Mouse (Mus musculus) embryonic facial prominence, embryonic 11.5 days (tissue): ENCODE results near the gene Crebbp. TPM values are rescaled to one million over a fixed set of nuclear protein-coding genes. Genes with fewer than 3 reads are reported as not detected.
"Not testable (repeated sequence)": the region's sequence is repeated elsewhere in the genome, so short reads cannot be mapped to it uniquely, and the experiment has no call there.

Experiments used
- ATAC-seq: fragments of 200-750 bp; cut with Nextera tagmentation; replicated peaks from 2 replicates; pipeline ENCODE4 v1.8.0; 2017; ENCODE audit warnings: low read depth; ENCODE audit not compliant: insufficient number of reproducible peaks, low FRiP score, low TSS enrichment
- DNase-seq: peaks from one replicate; pipeline ENCODE4 v3.0.0-alpha.2; 2015; ENCODE audit warnings: low spot score
- H3K27ac ChIP-seq: fragments of 300-500 bp; sonication (generic); replicated peaks from 2 replicates; pipeline ENCODE4 v1.5.1; 2014; ENCODE audit warnings: mild to moderate bottlenecking, low read depth, low read length, control low read depth
- H3K27me3 ChIP-seq: fragments of 300-500 bp; sonication (generic); 2 replicates; pipeline ENCODE4 v1.6.1; 2014; ENCODE audit warnings: mild to moderate bottlenecking, low read length, moderate library complexity, mixed read lengths; ENCODE audit not compliant: control insufficient read depth, insufficient read depth
- H3K36me3 ChIP-seq: fragments of 300-500 bp; sonication (generic); replicated peaks from 2 replicates; pipeline ENCODE4 v1.6.1; 2014; ENCODE audit warnings: low read depth, mild to moderate bottlenecking, low read length, moderate library complexity, mixed read lengths; ENCODE audit not compliant: control insufficient read depth, insufficient read depth
- H3K4me1 ChIP-seq: fragments of 300-500 bp; sonication (generic); 2 replicates; pipeline ENCODE4 v1.6.1; 2014; ENCODE audit warnings: low read length, mixed read lengths; ENCODE audit not compliant: control insufficient read depth, insufficient read depth
- H3K4me2 ChIP-seq: fragments of 300-500 bp; sonication (generic); 2 replicates; pipeline ENCODE4 v1.6.1; 2014; ENCODE audit warnings: low read depth, mild to moderate bottlenecking, control low read depth, low read length, moderate library complexity
- H3K4me3 ChIP-seq: fragments of 300-500 bp; sonication (generic); 2 replicates; pipeline ENCODE4 v1.5.1; 2014; ENCODE audit warnings: low read depth, low read length, control low read depth
- H3K9ac ChIP-seq: fragments of 300-500 bp; sonication (generic); replicated peaks from 2 replicates; pipeline ENCODE4 v1.6.1; 2014; ENCODE audit warnings: mild to moderate bottlenecking, control low read depth, low read length
- H3K9me3 ChIP-seq: fragments of 300-500 bp; sonication (generic); replicated peaks from 2 replicates; pipeline ENCODE4 v1.6.1; 2016; ENCODE audit warnings: mild to moderate bottlenecking, low read length, inconsistent platforms, mixed read lengths; ENCODE audit not compliant: control insufficient read depth
- WGBS: fragments of 180-500 bp; shearing (Covaris S2); extraction: QIAGEN DNeasy Blood & Tissue Kit; methylation state at CpG from one replicate; pipeline ENCODE4 v1.1.7; 2014; 5-methylcytosine and 5-hydroxymethylcytosine counted together
- polyA plus RNA-seq: library from polyadenylated mRNA; unstranded; fragments of >200 nt; fragmentation: Nextera tagmentation; extraction: Ambion mirVana; gene quantifications from 2 replicates; pipeline ENCODE4 v1.2.1, GENCODE M21; 2014

The Crebbp gene
- 32.1 and 32.4 TPM in 2 replicates for polyA plus RNA-seq

DNA sequence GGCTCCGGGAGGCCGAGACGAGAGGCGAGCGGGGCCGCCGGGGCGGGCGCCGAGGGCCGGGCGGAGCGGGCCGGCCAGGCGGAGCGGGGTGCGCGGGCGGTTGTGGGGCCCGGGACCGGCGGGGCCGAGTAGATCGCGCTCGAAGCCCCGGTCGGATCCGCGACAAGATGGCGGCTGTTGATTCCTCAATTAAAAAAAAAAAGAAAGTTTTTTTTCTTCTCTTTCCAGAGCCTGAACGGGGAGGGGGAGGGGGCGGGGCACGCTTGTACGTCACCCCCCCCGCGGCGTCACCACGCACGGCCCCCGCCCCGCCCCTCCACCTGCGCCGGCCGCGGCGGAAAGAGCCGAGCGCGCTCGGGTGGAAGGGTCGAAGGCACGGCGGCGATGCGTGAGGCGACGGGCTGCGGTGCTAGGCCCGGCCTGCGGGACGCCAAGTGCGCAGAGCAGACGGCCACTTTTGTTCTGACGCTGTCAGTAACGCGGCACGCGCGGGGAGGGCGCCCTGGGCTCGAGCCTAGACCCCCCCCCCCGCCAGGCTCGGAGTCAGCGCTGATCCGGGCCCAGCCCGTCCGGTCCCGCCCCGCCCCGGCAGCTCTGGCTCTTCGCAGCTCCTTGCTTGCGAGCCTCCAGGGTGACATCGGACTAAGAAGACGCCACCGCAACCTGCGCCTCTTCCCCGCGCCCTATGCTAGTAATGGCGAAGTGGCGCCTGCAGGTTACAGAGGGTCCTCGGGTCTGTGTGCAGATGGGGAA lies at the start of gene Crebbp:
Crebbp (minus strand) TSS at position 199 of the 753 bp plus-strand sequence.
- Histone ChIP-seq H3K9ac (peak within 1 kb of the TSS; percentile 97), H3K27me3 (peaks cover 2% of the 10 kb centered on the region; the same call in 1 of the 2 replicates), H3K36me3 (no peaks in the 10 kb centered on the region), H3K9me3 (no peaks in the 10 kb centered on the region), H3K4me2 (peak within 1 kb of the TSS; percentile 89), H3K4me1 (no peaks in the 10 kb centered on the region), H3K27ac (peak within 1 kb of the TSS; percentile 96), H3K4me3 (peak within 1 kb of the TSS; percentile 86)
- ATAC-seq, result peak; percentile 87
- DNase-seq, result peak; percentile 96
- WGBS, result under 1% methylated on average over 52 of the region's 92 CpGs

GRCm38 (mm10) chr16:4263486-4263885 lies 49.7 kb upstream of the Crebbp start:
- Histone ChIP-seq H3K9me3 (no peaks in the 10 kb centered on the region), H3K36me3 (no peaks in the 10 kb centered on the region), H3K4me2 (no peak overlapping the region), H3K27ac (no peak overlapping the region), H3K4me1 (no peaks in the 10 kb centered on the region), H3K9ac (no peak overlapping the region), H3K4me3 (no peak overlapping the region), H3K27me3 (no peaks in the 10 kb centered on the region)
- 86% methylated on average over 3 of the region's 3 CpGs for WGBS
- no peak for ATAC-seq
- DNase-seq, result no peak

DNA sequence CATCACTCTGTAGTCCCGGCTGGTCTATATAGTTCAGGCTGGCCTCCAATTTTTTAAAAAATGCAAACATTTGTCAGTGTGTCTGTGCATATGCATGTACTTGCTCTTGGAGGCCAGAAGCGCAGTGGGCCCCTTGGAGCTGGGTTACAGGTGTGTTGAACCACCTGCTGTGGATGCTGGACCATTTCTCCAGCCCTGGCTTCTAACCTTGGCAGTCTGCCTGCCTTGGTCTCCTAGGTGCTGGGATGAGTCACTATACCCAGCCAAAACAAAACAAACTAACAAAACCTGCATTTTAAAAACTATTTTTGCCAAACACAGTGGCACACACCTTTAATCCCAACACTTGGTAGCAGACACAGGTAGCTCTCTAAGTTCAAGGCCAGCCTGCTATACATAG lies 43.7 kb upstream of the Crebbp start:
- WGBS, result 89% methylated on average over 2 of the region's 2 CpGs
- no peaks in the 10 kb centered on the region for H3K9me3 ChIP-seq
- H3K4me1 ChIP-seq, result no peaks in the 10 kb centered on the region
- DNase-seq (no peak), ATAC-seq (no peak)
- no peak overlapping the region for H3K4me3 ChIP-seq
- H3K36me3 ChIP-seq, result no peaks in the 10 kb centered on the region
- H3K27me3 ChIP-seq, result no peaks in the 10 kb centered on the region
- no peak overlapping the region for H3K27ac ChIP-seq
- H3K9ac ChIP-seq, result no peak overlapping the region
- H3K4me2 ChIP-seq, result no peak overlapping the region

DNA sequence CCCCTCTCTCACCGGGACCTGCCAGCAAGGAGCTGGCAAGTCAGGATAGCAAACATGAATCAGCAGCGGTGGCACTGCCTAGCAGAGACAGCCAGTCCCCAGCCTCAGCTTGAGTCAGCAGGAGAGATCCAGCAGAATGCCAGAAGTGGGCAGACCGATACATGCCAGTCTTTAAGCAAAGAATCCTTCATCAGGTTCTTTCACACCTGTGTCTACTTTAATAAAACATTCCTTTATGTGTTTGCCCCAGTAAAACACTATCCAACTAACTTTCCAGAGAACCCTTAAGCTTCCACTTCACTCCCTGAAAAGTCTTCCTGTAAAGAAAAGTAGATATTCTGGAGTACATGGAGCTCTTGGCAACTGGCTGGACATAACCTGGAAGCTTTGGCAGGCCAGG lies 35.0 kb upstream of the Crebbp start:
- Histone ChIP-seq H3K4me1 (no peaks in the 10 kb centered on the region), H3K9ac (no peak overlapping the region), H3K4me2 (no peak overlapping the region), H3K27me3 (no peaks in the 10 kb centered on the region), H3K4me3 (no peak overlapping the region), H3K27ac (no peak overlapping the region), H3K9me3 (no peaks in the 10 kb centered on the region), H3K36me3 (no peaks in the 10 kb centered on the region)
- 82% methylated on average over 3 of the region's 3 CpGs for WGBS
- DNase-seq (no peak), ATAC-seq (no peak)

- WGBS, result 95% methylated on average over 1 of the region's 1 CpGs
- H3K36me3 ChIP-seq, H3K27ac ChIP-seq, H3K9me3 ChIP-seq, ATAC-seq, DNase-seq, H3K4me1 ChIP-seq, H3K4me3 ChIP-seq, H3K9ac ChIP-seq, H3K4me2 ChIP-seq, H3K27me3 ChIP-seq: not testable (repeated sequence)
Measured at GRCm38 (mm10) chr16:4245241-4245640, 31.4 kb upstream of the Crebbp start.

- DNase-seq (no peak), ATAC-seq (no peak)
- Histone ChIP-seq H3K27ac (no peak overlapping the region), H3K4me3 (no peak overlapping the region), H3K9ac (no peak overlapping the region), H3K36me3 (no peaks in the 10 kb centered on the region), H3K4me2 (no peak overlapping the region), H3K27me3 (no peaks in the 10 kb centered on the region), H3K9me3 (no peaks in the 10 kb centered on the region), H3K4me1 (no peaks in the 10 kb centered on the region)
- 89% methylated on average over 4 of the region's 4 CpGs for WGBS
Measured at GRCm38 (mm10) chr16:4236131-4236530, 22.3 kb upstream of the Crebbp start.

DNA sequence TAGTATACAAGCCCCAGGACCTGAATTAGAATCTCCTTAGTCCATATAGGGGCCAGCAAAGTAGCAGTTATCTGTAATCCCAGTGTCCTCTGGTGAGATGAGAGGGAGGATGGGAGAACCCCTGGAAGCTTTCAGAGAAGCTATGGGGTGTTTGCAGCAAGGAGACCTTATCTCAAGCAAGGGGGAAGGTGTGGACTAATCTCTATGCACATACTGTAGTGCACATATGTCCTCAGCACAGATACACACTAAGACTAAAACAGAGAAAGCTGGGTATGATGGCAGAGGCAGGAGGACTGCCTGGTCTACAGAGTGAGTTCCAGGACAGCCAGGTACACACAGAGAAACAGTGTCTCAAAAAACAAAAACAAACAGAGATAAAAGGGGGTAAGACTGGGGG lies 21.8 kb upstream of the Crebbp start:
- H3K27me3 ChIP-seq, result no peaks in the 10 kb centered on the region

GRCm38 (mm10) chr16:4225841-4226240 lies 12.0 kb upstream of the Crebbp start:
- Histone ChIP-seq H3K27ac (no peak overlapping the region), H3K4me2 (no peak overlapping the region), H3K9ac (no peak overlapping the region), H3K27me3 (no peaks in the 10 kb centered on the region), H3K36me3 (no peaks in the 10 kb centered on the region), H3K4me3 (no peak overlapping the region), H3K9me3 (no peaks in the 10 kb centered on the region), H3K4me1 (no peaks in the 10 kb centered on the region)
- no peak for ATAC-seq
- 88% methylated on average over 2 of the region's 2 CpGs for WGBS
- no peak for DNase-seq

More for the DNA sequence above, 21.8 kb upstream of the Crebbp start:
- Histone ChIP-seq H3K4me2 (no peak overlapping the region), H3K27ac (no peak overlapping the region), H3K36me3 (no peaks in the 10 kb centered on the region), H3K4me1 (no peaks in the 10 kb centered on the region), H3K4me3 (no peak overlapping the region), H3K9ac (no peak overlapping the region), H3K9me3 (no peaks in the 10 kb centered on the region)
- DNase-seq (no peak), ATAC-seq (no peak)
